Mouse (Mus musculus) cerebral cortex, adult 2 months (tissue): ENCODE measurements around the gene Hgd.

Experiments
- WGBS: fragments of 180-500 bp; shearing (Covaris S2); methylation state at CpG from one replicate; pipeline ENCODE4 v1.1.7; 2018; 5-methylcytosine and 5-hydroxymethylcytosine counted together

The Hgd gene

DNA sequence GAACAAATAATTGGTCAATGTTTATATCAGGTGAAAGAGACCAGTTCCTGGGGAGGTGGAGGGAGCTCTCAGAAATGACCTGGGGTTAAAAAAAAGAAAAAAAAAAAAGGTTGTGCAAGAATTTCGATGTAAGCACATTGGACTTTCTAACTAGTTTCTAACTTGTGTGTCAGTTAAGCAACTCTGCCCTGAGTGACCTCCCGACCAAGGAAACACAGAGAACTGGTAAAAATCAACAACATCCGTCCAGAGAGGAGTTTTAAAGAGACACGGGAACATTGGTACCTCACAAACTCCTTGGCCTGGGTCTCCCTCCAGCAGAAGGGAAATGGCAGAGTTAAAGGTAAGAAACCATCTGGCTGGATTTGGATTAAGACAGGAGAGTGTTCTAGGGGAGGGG is at the start of gene Hgd:
Hgd (plus strand) TSS at position 160 of the 400 bp plus-strand sequence.
- WGBS: 78% methylated on average over 4 of the region's 4 CpGs

DNA sequence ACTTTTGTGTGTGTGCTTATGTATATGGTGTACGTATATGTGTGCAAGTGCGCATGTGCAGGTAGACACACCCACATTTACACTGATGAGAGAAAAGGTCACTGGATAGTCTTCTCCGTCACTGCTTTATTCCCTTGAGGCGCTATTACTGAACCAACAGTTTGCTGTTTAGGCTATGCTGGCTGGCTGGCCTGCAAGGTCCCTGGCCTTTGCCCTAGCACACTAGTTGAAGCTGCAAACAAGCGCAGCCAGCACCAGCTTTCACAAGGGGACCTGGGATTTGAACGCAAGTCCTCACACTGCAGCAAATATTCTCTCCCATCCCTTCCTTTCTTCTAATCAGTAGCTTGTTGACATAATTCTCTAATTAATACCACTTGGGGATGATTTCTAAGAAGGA is 49.8 kb upstream of the Hgd start:
- WGBS: 92% methylated on average over 6 of the region's 6 CpGs

DNA sequence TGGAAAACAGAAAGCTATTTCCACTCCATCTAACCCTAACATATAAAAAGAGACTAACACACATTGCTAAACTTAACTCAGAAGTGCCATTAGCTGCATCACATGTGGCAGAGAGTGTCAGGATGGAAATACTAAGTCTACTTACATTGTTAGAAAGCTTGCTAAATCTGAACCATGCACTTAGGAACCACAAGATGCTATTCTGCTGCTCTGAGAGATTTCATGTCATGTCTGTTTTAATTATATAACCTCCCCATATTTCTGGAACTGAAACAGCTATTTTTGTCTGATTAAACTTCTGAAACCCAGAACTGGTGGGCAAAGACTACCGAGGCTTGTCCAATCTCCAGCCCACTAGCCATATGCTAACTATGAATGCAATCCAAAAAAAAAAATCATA is 47.9 kb upstream of the Hgd start:
- 45% methylated on average over 1 of the region's 1 CpGs for WGBS

GRCm38 (mm10) chr16:37533369-37534068 is 46.4 kb upstream of the Hgd start:
- WGBS: 68% methylated on average over 8 of the region's 8 CpGs

- WGBS: under 1% methylated on average over 22 of the region's 22 CpGs
Observed at GRCm38 (mm10) chr16:37539240-37539610, 40.7 kb upstream of the Hgd start.

DNA sequence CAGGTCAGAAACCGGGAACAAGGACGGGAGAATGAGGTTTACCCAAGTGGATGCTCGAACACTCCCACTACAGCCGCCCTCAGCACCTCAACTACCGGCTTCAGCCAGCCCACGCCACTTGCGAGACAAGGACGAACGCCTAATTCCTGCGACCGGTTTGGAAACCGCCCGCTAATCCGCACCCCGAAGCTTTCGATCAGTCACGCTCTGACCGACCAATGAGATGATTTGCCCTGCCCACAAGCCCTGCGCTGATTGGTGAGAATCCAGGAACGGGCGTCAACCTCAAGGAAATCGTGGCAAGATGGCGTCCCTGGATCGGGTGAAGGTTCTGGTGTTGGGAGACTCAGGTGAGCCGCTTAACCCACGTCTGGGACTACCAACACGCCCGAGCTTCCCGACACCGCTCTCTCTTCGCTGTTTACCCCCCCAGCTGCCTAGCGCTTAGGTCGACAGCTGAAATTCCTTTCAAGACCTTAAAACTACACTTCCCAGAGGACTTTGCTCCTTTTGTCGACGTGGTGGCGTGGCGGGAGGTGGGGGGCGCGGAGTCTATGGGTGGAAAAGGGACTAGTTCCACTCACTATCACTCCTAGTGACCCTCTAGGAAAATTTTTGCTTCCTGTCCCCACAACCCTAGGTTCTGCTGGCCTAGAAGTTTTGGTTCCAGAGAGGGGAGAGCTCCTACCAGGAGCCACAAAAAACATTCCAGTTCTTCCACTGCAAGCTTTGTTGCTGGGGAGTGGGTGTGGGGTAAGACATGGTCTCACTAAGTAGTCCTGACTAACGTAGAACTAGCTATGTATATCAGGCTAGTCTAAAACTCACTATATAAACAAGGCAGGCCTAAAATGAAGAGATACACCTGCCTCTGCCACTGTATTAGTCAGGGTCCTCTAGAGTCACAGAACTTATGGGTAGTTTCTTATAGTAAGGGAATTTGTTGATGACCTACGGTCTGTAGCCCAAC is 40.1 kb upstream of the Hgd start, which contains the start of the genes Gtf2e1 and Rabl3:
Gtf2e1 (minus strand) TSS at position 179 of the 970 bp plus-strand sequence.
Rabl3 (plus strand) TSS at position 275 of the 970 bp plus-strand sequence.
- 2% methylated on average over 41 of the region's 41 CpGs for WGBS

GRCm38 (mm10) chr16:37540776-37541175 is 39.2 kb upstream of the Hgd start:
- 75% methylated on average over 6 of the region's 6 CpGs for WGBS

DNA sequence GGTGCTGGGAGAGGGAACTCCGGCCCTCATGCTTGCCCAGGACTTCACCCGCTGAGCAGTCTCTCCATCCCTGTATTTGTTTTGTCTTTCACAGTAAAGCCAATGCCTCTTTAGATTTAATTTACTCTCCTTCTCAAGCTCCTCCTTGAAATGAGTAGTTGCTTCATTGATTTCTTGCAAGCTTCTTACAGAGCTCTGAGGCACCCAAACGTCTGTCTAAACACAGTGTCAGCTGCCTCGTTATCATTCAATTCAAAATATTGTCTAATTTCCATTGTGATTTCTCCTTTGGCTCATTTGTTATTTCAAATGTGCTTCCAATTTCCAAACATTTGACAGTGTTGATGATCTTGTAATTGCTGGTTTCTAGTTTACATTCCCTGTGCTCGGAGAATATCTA is 33.6 kb upstream of the Hgd start:
- whole genome bisulfite sequencing: 70% methylated on average over 5 of the region's 5 CpGs

- WGBS: 60% methylated on average over 3 of the region's 3 CpGs
Observed at GRCm38 (mm10) chr16:37550266-37550665, 29.7 kb upstream of the Hgd start.

GRCm38 (mm10) chr16:37550981-37551380 is 29.0 kb upstream of the Hgd start:
- 96% methylated on average over 2 of the region's 2 CpGs for WGBS

DNA sequence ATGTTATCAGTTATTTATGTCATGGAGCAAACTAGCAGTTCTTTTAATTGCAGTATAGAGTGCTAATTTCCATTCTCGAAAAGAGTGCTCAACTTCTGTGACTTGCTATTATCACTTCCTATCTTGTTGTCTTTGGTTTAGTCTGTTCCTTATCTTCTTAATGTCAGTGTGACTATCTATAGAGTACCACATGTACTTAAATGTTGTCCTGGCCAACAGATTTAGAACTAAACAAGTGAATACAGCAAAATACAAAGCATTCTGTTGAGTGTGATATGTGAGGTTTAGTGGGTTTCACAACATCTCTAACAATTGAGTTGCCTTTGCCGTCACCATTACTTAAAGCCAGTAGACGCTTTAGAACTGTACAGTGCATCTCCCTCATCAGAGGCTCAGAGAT is 27.1 kb upstream of the Hgd start:
- WGBS: 88% methylated on average over 3 of the region's 3 CpGs

- WGBS: 75% methylated on average over 6 of the region's 6 CpGs
Observed at GRCm38 (mm10) chr16:37562414-37562813, 17.5 kb upstream of the Hgd start.

DNA sequence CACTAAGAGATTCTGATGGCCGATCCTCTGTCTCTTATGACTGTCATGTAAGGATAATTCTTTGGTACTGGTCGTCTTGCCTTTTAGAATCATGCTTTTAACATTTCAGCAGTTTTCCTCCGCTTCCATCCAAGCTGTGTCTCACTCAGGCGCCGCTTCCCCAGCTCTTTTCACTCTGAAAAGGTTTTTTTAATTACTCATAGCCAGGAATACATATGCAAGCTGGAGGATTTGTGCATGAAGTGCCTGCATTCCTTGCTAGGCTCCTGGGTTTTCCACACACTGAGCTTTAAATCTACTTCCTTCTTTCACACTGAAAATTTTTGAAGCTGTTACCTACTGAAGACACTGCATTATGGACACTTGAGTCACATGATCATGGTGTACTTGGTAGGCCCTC is 17.0 kb upstream of the Hgd start:
- 48% methylated on average over 5 of the region's 5 CpGs for WGBS

GRCm38 (mm10) chr16:37565117-37565516 is 14.8 kb upstream of the Hgd start:
- 76% methylated on average over 1 of the region's 1 CpGs for WGBS

- 48% methylated on average over 6 of the region's 6 CpGs for WGBS
Observed at GRCm38 (mm10) chr16:37566107-37566506, 13.8 kb upstream of the Hgd start.

DNA sequence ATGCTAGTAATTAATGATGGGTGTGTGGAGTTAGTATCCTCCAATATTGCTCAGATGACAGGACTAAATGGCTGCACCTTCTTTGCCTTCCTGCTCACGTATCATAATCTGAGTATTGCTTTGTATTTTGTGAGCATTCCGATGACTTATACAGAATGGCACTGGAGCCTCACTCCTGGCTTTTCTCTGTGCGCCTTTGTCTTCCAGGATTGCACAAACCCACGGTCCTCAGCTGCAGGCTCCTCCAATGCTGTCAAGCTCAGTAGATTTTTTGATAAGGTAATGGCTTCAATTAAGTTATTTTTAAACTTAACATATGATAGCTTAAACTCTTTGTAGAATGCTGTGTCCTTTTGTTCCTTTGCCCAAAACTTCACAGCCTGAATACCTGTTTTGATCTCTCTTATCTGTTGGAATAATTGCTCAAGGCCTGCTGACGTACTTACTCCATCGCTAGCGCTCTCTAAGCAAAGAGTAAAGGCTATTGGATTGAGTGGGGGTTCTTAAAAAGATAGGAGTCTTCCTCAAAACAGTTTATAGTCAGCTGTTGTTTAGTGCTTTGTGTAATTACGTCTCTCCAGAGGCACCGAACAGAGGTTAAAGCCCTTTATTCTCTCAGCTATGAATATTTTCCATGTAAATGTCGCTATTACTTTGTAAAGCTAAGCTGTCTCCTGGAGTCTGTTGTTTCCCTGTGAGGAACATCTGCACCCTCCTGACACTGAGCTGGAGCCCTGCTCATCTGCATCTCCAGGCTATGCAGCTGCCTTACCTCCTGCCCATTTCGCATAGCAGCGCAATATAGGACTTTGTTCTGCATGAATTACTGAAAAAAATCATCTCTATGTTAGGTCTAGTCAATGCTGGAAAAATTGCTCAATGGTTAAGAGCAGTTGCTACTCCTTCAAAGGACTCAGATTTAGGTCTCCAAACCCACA is 12.6 kb upstream of the Hgd start:
- WGBS: 81% methylated on average over 12 of the region's 12 CpGs

DNA sequence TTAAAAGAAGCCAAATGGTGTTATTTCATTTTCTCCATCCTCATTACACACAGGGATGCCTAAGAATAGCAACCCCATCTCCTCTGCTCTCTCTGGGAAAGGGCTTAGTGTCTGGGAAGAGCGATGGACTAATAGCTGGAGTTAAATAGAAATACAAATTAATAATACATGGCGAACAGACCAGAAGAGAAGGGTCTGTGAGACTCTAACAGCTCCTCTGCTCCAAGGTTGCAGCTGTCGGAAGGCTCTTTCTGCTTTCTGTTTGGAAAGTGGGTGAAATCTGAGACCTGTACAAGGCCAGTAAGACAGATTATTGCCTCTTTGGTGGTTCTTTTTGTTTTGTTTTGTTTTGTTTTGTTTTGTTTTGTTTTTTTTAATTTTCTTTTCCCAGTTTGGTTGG is 8.4 kb upstream of the Hgd start:
- WGBS: 85% methylated on average over 3 of the region's 3 CpGs

- WGBS: 89% methylated on average over 12 of the region's 12 CpGs
Observed at GRCm38 (mm10) chr16:37572117-37572754, 7.7 kb upstream of the Hgd start.

GRCm38 (mm10) chr16:37573061-37573460 is 6.9 kb upstream of the Hgd start:
- 97% methylated on average over 5 of the region's 5 CpGs for WGBS

- WGBS: 52% methylated on average over 3 of the region's 3 CpGs
Observed at GRCm38 (mm10) chr16:37575325-37575724, 4.6 kb upstream of the Hgd start.

- WGBS: 88% methylated on average over 1 of the region's 1 CpGs
Observed at GRCm38 (mm10) chr16:37579591-37579990, 362 bp upstream of the Hgd start.
